Mouse (Mus musculus) spleen, adult 18-20 months (tissue): ENCODE measurements at regions not wholly inside any gene's neighbourhood (a gene's known extent, or its start where the extent isn't known, plus 50 kb on each side); places are given as distances from the start of the nearest gene placed in this dataset.

ENCODE experiments used
- DNase-seq, 2 experiments: peaks; one replicate each; pipeline ENCODE4 v3.0.0; 2022; ENCODE audit warnings: mixed read lengths in 2 of 2

GRCm38 (mm10) chr17:72782775-72783174 is 53.5 kb upstream of the Ypel5 start:
- no peak for DNase-seq

DNA sequence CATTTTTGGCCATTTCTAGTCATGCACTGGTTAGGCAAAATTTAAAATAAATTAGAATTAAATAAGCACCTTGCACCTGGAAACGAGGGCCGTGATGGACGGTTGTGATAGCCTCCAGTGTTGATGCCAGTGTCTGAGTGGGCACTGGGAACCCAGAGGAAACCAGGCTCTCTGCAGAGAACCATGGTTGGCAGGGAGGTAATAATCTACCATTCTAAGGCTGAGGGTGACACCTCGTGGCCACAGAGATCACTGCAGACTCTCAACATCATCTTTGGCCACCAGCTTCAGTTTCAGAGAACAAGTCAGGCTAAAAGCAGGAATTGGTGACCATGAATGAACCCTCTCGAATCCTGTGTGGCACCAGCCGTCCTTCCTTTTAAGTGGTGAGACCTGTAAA is 54.5 kb upstream of the Ypel5 start:
- DNase-seq: peak; percentile 23 to 69

GRCm38 (mm10) chr17:72768266-72768665 is 68.0 kb upstream of the Ypel5 start:
- DNase-seq: no peak

GRCm38 (mm10) chr17:72760937-72761336 is 75.3 kb upstream of the Ypel5 start:
- no peak for DNase-seq

GRCm38 (mm10) chr17:72746411-72746810 is 89.8 kb upstream of the Ypel5 start:
- no peak for DNase-seq

GRCm38 (mm10) chr17:72733006-72733405 is 103.2 kb upstream of the Ypel5 start:
- no peak for DNase-seq

DNA sequence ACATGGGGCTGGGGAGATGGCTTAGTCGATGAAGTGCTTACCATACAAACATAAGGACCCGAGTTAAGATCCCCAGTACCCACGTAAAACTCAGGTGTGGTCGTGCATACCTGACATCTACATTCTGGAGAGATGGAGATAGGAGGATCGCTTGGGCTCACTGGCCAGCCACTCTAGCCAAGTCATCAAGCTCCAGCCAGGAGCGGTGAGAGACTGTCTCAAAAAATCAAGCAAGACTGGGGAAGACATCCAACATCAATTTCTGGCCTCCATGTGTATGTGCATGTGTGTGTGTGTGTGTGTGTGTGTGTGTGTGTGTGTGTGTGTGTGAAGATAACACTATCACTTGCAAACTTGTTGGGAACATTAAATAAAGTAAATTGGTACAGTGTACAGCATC is 104.6 kb upstream of the Ypel5 start:
- DNase-seq: no peak

DNA sequence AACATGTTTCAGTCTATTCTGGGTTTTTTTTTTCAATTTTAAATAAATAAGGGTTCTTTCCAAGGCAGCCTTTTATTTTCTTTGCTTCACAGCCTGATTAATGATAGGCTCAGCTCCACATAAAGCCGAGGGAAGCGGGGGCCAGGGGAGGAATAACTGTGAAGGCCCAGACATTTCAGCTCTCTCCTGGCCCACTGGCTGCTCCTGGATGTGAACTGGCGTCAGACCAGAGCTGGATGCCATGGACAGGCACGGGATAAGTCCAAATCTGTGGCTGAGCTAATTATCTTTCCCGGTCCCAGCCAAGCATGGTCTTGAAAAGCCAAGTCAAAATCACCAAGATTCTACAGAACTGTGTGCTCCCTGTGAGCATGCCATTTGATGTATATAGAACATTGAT is 105.1 kb upstream of the Ypel5 start:
- no peak for DNase-seq

DNA sequence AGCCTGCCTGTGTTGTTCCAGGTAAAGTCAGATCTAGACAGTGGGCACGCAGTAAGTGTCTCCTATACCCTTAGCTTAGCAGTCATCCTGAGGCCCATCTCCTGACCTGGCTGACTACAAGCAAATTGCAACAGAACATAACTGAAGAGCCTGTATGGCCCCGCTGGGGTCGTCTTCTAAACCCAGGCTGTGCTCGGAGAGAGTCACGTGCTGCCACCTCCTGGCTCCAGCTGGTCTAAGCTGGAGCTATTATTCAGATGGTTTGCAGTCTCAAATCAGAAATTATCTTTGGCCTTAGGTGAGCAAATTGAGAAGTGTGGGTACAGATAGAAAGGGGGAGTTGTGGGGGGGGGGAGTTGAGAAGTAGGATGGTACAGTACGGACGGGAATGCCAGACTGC is 115.5 kb upstream of the Ypel5 start:
- no peak for DNase-seq

DNA sequence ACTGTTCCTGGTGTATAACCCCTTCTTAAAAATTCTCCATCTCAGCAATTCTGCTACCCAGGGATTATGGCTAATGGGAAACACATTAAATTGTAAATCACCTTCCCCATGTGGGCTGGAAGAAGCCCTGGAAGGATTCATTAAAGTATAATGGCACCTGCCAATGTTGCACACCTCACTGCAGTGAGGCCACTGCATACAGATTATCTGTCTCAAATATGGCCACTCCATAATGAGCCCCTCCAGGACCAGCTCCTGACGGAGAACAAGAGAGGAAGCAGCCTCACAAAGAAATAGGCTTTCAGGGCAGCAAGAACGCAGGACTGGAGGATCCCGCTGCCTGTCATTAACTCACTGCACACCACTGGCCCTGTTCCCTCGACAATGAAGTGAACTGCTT is 115.2 kb upstream of the Alk start:
- no peak for DNase-seq

- DNase-seq: no peak
Measured at GRCm38 (mm10) chr17:72691630-72692029, 87.2 kb upstream of the Alk start.

GRCm38 (mm10) chr17:72689606-72690005 is 85.2 kb upstream of the Alk start:
- no peak for DNase-seq

DNA sequence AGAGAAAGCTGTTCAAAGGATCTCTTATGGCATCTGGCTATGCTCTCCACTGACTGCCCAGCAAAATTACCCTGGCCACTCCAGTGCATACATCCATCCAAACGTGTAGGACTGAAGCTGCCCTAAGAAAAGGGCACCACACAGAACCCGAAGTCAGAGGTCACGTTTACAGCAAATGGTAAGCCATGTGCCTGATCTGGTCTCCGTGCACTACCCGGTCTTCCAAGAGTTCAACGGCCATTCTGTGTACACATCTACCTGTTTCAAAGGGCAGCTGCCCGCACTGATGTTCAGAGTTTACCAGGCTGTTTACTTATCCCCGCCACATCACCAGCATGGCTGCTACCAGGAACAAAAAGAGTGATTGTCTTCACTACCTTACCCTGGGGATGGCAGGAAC is 84.4 kb upstream of the Alk start:
- DNase-seq: no peak

- DNase-seq: no peak
Measured at GRCm38 (mm10) chr17:72674658-72675057, 70.2 kb upstream of the Alk start.

DNA sequence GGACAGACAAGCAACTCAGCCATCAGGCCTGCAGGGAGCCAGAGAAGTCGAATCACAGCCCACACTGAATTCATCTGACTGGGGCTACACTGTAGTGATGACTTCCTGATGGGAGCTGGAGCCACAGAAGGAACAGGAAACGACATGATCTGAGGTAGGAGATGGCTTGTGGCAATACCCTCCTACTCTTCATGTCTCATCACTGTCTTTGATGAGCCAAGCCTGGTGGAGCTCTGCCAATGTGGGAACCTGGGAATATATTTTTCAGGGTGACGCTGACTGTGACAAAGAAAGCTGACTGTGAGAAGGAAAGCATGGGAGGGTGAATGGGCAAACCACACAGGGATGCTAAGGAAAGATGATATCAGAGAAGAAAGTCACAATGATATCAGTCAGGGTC is 67.6 kb upstream of the Alk start:
- no peak for DNase-seq

DNA sequence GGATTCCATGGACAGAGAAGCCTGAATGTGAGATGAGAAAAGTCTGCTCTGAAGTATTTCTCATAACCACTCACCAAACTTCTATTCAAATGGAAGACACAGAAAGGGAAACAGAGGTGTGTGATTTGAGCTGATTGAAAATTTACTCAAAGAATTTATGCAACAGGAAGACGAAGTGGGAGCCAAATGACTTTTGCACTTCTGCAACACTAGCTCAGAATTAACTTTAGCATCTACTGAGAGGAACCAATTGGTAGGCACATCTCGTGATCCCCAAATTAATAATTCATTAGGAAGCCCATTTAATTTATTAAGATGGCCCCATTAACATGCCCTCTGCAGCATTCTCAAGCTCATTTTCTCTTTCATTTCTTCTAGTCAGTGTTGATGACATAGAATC is 62.5 kb upstream of the Alk start:
- no peak for DNase-seq

- no peak for DNase-seq
Measured at GRCm38 (mm10) chr17:72661678-72662077, 57.3 kb upstream of the Alk start.

- DNase-seq: no peak
Measured at GRCm38 (mm10) chr17:72658744-72659143, 54.3 kb upstream of the Alk start.

GRCm38 (mm10) chr17:72657826-72658225 is 53.4 kb upstream of the Alk start:
- DNase-seq: no peak
